Mouse (Mus musculus): Measurements from ENCODE around the gene Dpm1. TPM values are rescaled to one million over a fixed set of nuclear protein-coding genes. Genes with fewer than 3 reads are reported as not detected.

The Dpm1 gene
- polyA plus RNA-seq (2012; rRNA removed): 18.0 and 26.2 TPM in 2 replicates

DNA sequence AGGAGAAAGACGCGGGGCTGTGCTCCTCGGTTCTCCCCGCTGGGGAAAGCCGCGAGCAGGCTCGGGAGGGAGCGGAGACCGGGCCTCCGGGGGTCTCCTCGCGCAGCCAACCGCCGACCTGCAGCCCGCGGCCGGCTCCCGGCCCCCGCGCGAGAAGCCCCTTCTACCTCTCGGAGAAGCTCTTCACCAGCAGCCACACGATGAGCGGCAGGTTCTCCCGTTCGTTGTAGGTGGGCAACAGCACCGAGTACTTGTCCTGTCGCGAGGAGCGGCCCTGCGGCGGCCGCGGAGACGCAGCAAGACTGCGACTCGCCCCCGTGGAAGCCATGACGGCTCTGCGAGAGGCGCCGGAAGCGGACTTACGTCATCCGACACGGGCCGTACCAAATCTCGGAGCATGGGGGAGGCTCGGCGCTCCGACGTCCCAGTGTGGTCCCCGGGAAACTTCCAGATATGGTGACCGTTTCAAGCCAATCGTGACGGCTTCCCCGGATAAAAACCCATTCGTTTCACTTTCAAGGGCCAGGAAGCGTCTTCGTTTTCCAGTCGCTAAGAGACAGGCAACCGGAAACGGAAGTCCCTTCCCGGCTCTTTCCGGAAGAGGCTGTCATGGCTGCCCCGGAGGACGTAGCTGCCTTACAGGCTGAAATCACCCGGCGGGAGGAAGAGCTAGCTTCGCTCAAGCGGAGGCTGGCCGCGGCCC, at the start of gene Dpm1, which contains the start of the genes Gm20716 and Mocs3:
TSS of gene Dpm1 (minus strand) at position 566 of the 703 bp plus-strand sequence.
TSS of gene Gm20716 (minus strand) at position 339 of the 703 bp plus-strand sequence.
TSS of gene Mocs3 (plus strand) at position 597 of the 703 bp plus-strand sequence.

DNA sequence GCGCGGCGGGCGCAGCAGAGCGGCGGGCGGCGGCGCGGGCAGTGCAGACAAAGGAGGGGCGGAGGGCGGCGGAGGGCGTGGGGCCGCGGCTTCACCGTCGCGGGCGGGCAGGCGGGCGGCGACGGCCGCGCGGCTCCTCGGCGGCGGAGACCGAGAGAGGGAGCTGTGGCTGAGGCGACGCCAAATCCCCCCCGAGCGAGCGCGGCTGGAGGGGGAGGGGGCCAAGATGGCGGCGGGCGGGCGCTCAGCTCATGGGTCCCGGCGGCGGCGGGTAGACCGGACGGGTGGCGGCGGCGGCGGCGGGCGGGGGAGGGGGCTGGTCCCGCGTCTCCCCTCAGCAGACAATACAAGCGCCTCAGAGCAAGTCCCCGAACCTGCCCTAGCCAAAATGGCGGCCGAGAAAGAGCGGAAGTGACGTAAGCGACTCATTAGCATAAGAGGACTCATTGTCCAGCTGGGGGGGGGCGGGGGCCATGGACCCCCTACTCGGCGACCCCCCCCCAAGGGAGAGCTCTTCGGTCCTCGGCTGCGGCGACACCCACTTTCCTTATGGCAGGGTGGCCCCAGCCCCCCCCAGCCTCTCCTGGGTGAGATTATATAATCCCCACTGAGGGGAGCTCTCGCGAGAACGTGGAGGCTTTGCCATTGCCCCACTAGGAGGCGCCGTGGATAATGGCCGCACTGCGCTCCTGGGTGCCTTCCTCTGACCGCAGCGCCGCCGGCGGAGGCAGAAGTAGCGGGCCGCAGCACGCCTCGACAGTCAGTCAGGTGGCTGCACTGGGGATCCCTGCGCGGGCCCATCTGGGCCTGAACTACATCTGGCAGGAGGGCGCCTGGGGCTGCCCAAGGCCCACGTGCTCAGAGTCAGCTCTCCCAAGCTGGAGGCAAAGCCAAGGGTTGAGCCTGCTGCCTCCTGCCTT, 23.4 kb downstream of the Dpm1 start, which contains the start of gene Adnp:
TSS of gene Adnp (minus strand) at position 388 of the 920 bp plus-strand sequence.

Other genes starting within 250 kb of the Dpm1 start
- gene Ripor3, start 220.0 kb downstream of the Dpm1 start, polyA plus RNA-seq (2012; rRNA removed): 3.3 and 6.0 TPM in 2 replicates
- gene Pard6b, start 149.6 kb downstream of the Dpm1 start, polyA plus RNA-seq (2012; rRNA removed): 6.7 and 6.9 TPM in 2 replicates
- gene Adnp, start 23.5 kb downstream of the Dpm1 start, polyA plus RNA-seq (2012; rRNA removed): 62.4 and 98.6 TPM in 2 replicates
- gene Gm20716, start 227 bp downstream of the Dpm1 start, polyA plus RNA-seq (2012; rRNA removed): 25.4 and 32.7 TPM in 2 replicates
- gene Mocs3, start within 50 bp of the Dpm1 start, polyA plus RNA-seq (2012; rRNA removed): 9.4 and 11.3 TPM in 2 replicates
- gene Kcng1, start 51.1 kb upstream of the Dpm1 start, polyA plus RNA-seq (2012; rRNA removed): 0.65 and 0.89 TPM in 2 replicates